Mouse (Mus musculus) liver, adult 2 months (tissue): ENCODE data around the gene Aldh3a1.
A peak's percentile ranks its signal among the peaks of the same experiment; 100 is the strongest.

ENCODE experiments used
- CTCF ChIP-seq: fragments of 200-500 bp; IDR thresholded peaks from 2 replicates; pipeline ENCODE4 v1.5.1; 2011; ENCODE audit warnings: low read depth, low read length, control low read depth
- POLR2A ChIP-seq: fragments of 200-500 bp; IDR thresholded peaks from 2 replicates; pipeline ENCODE4 v1.6.1; 2011; ENCODE audit warnings: low read length, control low read depth; ENCODE audit not compliant: insufficient read depth; ENCODE audit errors: extremely low read depth

GRCm38 (mm10) chr11:61220156-61220881 lies 13.0 kb downstream of the Aldh3a1 start:
- TF ChIP-seq CTCF = peak; percentile 25; the same call in 1 of the 2 replicates
- no peak for TF ChIP-seq POLR2A
